Comparison of ENCODE assay signal across 8 mouse cellular contexts in genomic region chr3:146406007-146406341, GRCm38 (mm10). TPM values are rescaled to one million over a fixed set of nuclear protein-coding genes. Genes with fewer than 3 reads are reported as not detected.
DNase-seq lines count a peak whose midpoint lies in the region; ATAC-seq and TF ChIP-seq lines count a peak whose summit lies in the region.

No protein-coding gene starts in this region.

- TF ChIP-seq POLR2A in cerebellum, adult 2 months (IDR thresholded peaks at IDR 0.05; ENCODE audit: borderline replicate concordance, insufficient read depth, low read length) = no peak

- peak overlapping the region; percentile 94 for H3K9ac ChIP-seq in forebrain, embryonic 11.5 days (ENCODE audit: low read length)
- no peak overlapping the region for H3K9ac ChIP-seq in kidney, postnatal 0 days (ENCODE audit: low read depth, low read length)

- peak overlapping the region; percentile 96 for H3K4me3 ChIP-seq in cerebellum, adult 2 months (replicated peaks; ENCODE audit: insufficient read depth, low read depth, low read length)
- H3K4me3 ChIP-seq in forebrain, embryonic 11.5 days (ENCODE audit: low read depth, low read length) = peak overlapping the region; percentile 94
- H3K4me3 ChIP-seq in kidney, postnatal 0 days (replicated peaks; ENCODE audit: low read depth, low read length) = peak overlapping the region; percentile 92; the same call in 1 of the 2 replicates

- no peaks in the 10 kb centered on the region for H3K27me3 ChIP-seq in cerebellum, adult 2 months (ENCODE audit: control insufficient read depth, insufficient read depth, low read length)
- H3K27me3 ChIP-seq in forebrain, embryonic 11.5 days (ENCODE audit: control insufficient read depth, insufficient read depth, low read length) = no peaks in the 10 kb centered on the region
- no peaks in the 10 kb centered on the region for H3K27me3 ChIP-seq in kidney, postnatal 0 days (ENCODE audit: insufficient read depth, low read length)

- DNase-seq in cerebellum, adult 2 months = no peak
- no peak for DNase-seq in cerebellum, adult 18-20 months
- DNase-seq in forebrain, embryonic 11.5 days (ENCODE audit: low spot score) = no peak
- peak; percentile 22 for DNase-seq in kidney, postnatal 0 days (ENCODE audit: low spot score)
- peak; percentile 59 to 60 for DNase-seq in lung, postnatal 4 days
- DNase-seq in cerebellum, adult 9-11 months = no peak
- no peak for DNase-seq in gastrocnemius, adult 8-10 months (ENCODE audit: low spot score in 2 of 2)
- DNase-seq in B cell, adult 2 months = no peak

- H3K27ac ChIP-seq in cerebellum, adult 2 months (ENCODE audit: insufficient read depth, low read length) = no peak overlapping the region
- H3K27ac ChIP-seq in forebrain, embryonic 11.5 days (ENCODE audit: low read depth, low read length) = no peak overlapping the region
- H3K27ac ChIP-seq in kidney, postnatal 0 days = peak overlapping the region; percentile 66

- ATAC-seq in forebrain, embryonic 11.5 days (replicated peaks; ENCODE audit: low FRiP score) = no peak
- no peak for ATAC-seq in kidney, postnatal 0 days (replicated peaks; ENCODE audit: low FRiP score, low read depth)

- peaks cover 19% of the 10 kb centered on the region for H3K4me1 ChIP-seq in cerebellum, adult 2 months (ENCODE audit: control insufficient read depth, insufficient read depth, low read length)
- H3K4me1 ChIP-seq in forebrain, embryonic 11.5 days (replicated peaks; ENCODE audit: control insufficient read depth, insufficient read depth, low read length) = peaks cover 8% of the 10 kb centered on the region
- peaks cover 7% of the 10 kb centered on the region; the same call in 1 of the 2 replicates for H3K4me1 ChIP-seq in kidney, postnatal 0 days (replicated peaks; ENCODE audit: insufficient read depth, low read length)

- H3K36me3 ChIP-seq in forebrain, embryonic 11.5 days (ENCODE audit: control insufficient read depth, insufficient read depth, low read length) = no peaks in the 10 kb centered on the region
- no peaks in the 10 kb centered on the region for H3K36me3 ChIP-seq in kidney, postnatal 0 days (ENCODE audit: insufficient read depth, low read length)

- 45% methylated on average over 5 of the region's 5 CpGs for WGBS in cerebellum, adult 2 months
- 33% methylated on average over 5 of the region's 5 CpGs for WGBS in forebrain, embryonic 11.5 days
- WGBS in kidney, postnatal 0 days = 43% methylated on average over 5 of the region's 5 CpGs

- peak overlapping the region; percentile 80 for H3K4me2 ChIP-seq in forebrain, embryonic 11.5 days (ENCODE audit: low read depth, low read length, severe bottlenecking)
- peak overlapping the region; percentile 84 for H3K4me2 ChIP-seq in kidney, postnatal 0 days (ENCODE audit: low read length)

- TF ChIP-seq CTCF in cerebellum, adult 2 months (IDR thresholded peaks at IDR 0.05; ENCODE audit: borderline replicate concordance, insufficient read depth, low read depth, low read length) = no peak
- TF ChIP-seq CTCF in kidney, postnatal 0 days (IDR thresholded peaks at IDR 0.05; ENCODE audit: low read depth) = no peak

- peaks cover 2% of the 10 kb centered on the region; the same call in 1 of the 2 replicates for H3K9me3 ChIP-seq in forebrain, embryonic 11.5 days (ENCODE audit: control insufficient read depth, low read length)
- H3K9me3 ChIP-seq in kidney, postnatal 0 days (replicated peaks; ENCODE audit: low read length) = no peaks in the 10 kb centered on the region

RNA-seq across cellular contexts. Expression of gene Ssx2ip, which starts 1.5 kb away (rescaled TPM):
- polyA plus RNA-seq in cerebellum, adult 2 months (2012; rRNA removed) = 33.2 and 33.5 TPM in 2 replicates
- 41.6 TPM in 2 replicates for polyA plus RNA-seq in forebrain, embryonic 11.5 days (2014; fragmentation: Nextera tagmentation; extraction: Ambion mirVana)
- polyA plus RNA-seq in kidney, postnatal 0 days (2015; fragmentation: Nextera tagmentation; extraction: Ambion mirVana) = 20.0 and 20.5 TPM in 2 replicates
- total RNA-seq in gastrocnemius, adult 8-10 months (2022) = 10 to 100 TPM; 22.3 to 43.6 (median 33.4) TPM

RNA-seq across cellular contexts. Expression of gene Ctbs, which starts 43.6 kb away (rescaled TPM):
- 2.7 and 3.0 TPM in 2 replicates for polyA plus RNA-seq in cerebellum, adult 2 months (2012; rRNA removed)
- polyA plus RNA-seq in forebrain, embryonic 11.5 days (2014; fragmentation: Nextera tagmentation; extraction: Ambion mirVana) = 5.7 and 6.0 TPM in 2 replicates
- polyA plus RNA-seq in kidney, postnatal 0 days (2015; fragmentation: Nextera tagmentation; extraction: Ambion mirVana) = 17.8 and 19.0 TPM in 2 replicates
- 1 to 10 TPM; 3.1 to 5.1 (median 4.2) TPM for total RNA-seq in gastrocnemius, adult 8-10 months (2022)

Comparison
In these comparisons a context has a peak if more than half of its experiments do, and no peak if none do; other contexts are left out.
1. DNase-seq: peak in kidney, postnatal 0 days (single experiment) and lung, postnatal 4 days (2 of 2); none in cerebellum, adult 2 months (0 of 2), cerebellum, adult 18-20 months (0 of 2), forebrain, embryonic 11.5 days (single experiment), cerebellum, adult 9-11 months (single experiment), gastrocnemius, adult 8-10 months (0 of 2) and B cell, adult 2 months (0 of 2).
2. Peak in every context shown above with its lines, with median percentiles within 50 percentile points of each other: H3K4me3 ChIP-seq.